Mouse (Mus musculus) ovary, adult 18-20 months (tissue): ENCODE measurements around the gene Pard3.

ENCODE experiments used
- DNase-seq: peaks from one replicate; pipeline ENCODE4 v3.0.0; 2022; ENCODE audit warnings: low spot score, mixed read lengths

Gene Pard3

GRCm38 (mm10) chr8:127292307-127292706 lies 228.6 kb downstream of the Pard3 start:
- no peak for DNase-seq

- DNase-seq = no peak
Measured at GRCm38 (mm10) chr8:127293025-127293729, 229.5 kb downstream of the Pard3 start.

GRCm38 (mm10) chr8:127294061-127294460 lies 230.4 kb downstream of the Pard3 start:
- no peak for DNase-seq

GRCm38 (mm10) chr8:127295848-127296247 lies 232.2 kb downstream of the Pard3 start:
- no peak for DNase-seq

GRCm38 (mm10) chr8:127300493-127300892 lies 236.8 kb downstream of the Pard3 start:
- no peak for DNase-seq

- no peak for DNase-seq
Measured at GRCm38 (mm10) chr8:127302847-127303445, 239.3 kb downstream of the Pard3 start.

GRCm38 (mm10) chr8:127307026-127307425 lies 243.3 kb downstream of the Pard3 start:
- no peak for DNase-seq

- DNase-seq = no peak
Measured at GRCm38 (mm10) chr8:127309363-127309762, 245.7 kb downstream of the Pard3 start.

GRCm38 (mm10) chr8:127315811-127316210 lies 252.1 kb downstream of the Pard3 start:
- no peak for DNase-seq

GRCm38 (mm10) chr8:127317914-127318313 lies 254.2 kb downstream of the Pard3 start:
- DNase-seq = no peak

- DNase-seq = no peak
Measured at GRCm38 (mm10) chr8:127318377-127319159, 254.9 kb downstream of the Pard3 start.

GRCm38 (mm10) chr8:127320930-127321329 lies 257.2 kb downstream of the Pard3 start:
- DNase-seq = no peak

GRCm38 (mm10) chr8:127323583-127324360 lies 260.1 kb downstream of the Pard3 start:
- no peak for DNase-seq

- no peak for DNase-seq
Measured at GRCm38 (mm10) chr8:127324836-127325570, 261.3 kb downstream of the Pard3 start.

GRCm38 (mm10) chr8:127325749-127326148 lies 262.1 kb downstream of the Pard3 start:
- DNase-seq = no peak

GRCm38 (mm10) chr8:127330258-127331187 lies 266.8 kb downstream of the Pard3 start:
- no peak for DNase-seq

- no peak for DNase-seq
Measured at GRCm38 (mm10) chr8:127331751-127332150, 268.1 kb downstream of the Pard3 start.

- DNase-seq = no peak
Measured at GRCm38 (mm10) chr8:127335216-127335615, 271.5 kb downstream of the Pard3 start.

- no peak for DNase-seq
Measured at GRCm38 (mm10) chr8:127338183-127338582, 274.5 kb downstream of the Pard3 start.

- no peak for DNase-seq
Measured at GRCm38 (mm10) chr8:127341046-127341445, 277.4 kb downstream of the Pard3 start.
